Mouse (Mus musculus): Measurements from ENCODE around the gene BC004004. TPM values are rescaled to one million over a fixed set of nuclear protein-coding genes. Genes with fewer than 3 reads are reported as not detected.
"Not testable (repeated sequence)": the region's sequence is repeated elsewhere in the genome, so short reads cannot be mapped to it uniquely, and the experiment has no call there.

BC004004 gene
- polyA plus RNA-seq, 1 experiment from 2014 or later: 130 TPM

GRCm38 (mm10) chr17:29247881-29248280 is 20.7 kb upstream of the BC004004 start:
- no peak for TF ChIP-seq CTCF (IDR thresholded peaks at IDR 0.05)
- DNase-seq (ENCODE audit: low read depth, low spot score): no peak
- in situ Hi-C loops (cut with MboI; ENCODE audit: low pct_unique_long_range_greater_than_20kb): loop anchor here (5.0 kb wide), 2 partner anchors 71 to 201 kb away; no protein-coding TSS in a partner anchor

GRCm38 (mm10) chr17:29249512-29249911 is 19.1 kb upstream of the BC004004 start:
- in situ Hi-C loops (cut with MboI; ENCODE audit: low pct_unique_long_range_greater_than_20kb): loop anchor here (5.0 kb wide), 2 partner anchors 72 to 202 kb away; no protein-coding TSS in a partner anchor
- ChIA-PET POLR2A (no interaction called here), CTCF (no interaction called here)
- H3K27me3 ChIP-seq: no peaks in the 10 kb centered on the region
- ATAC-seq (no peak), DNase-seq (ENCODE audit: low read depth, low spot score) (no peak)
- TF ChIP-seq CTCF (IDR thresholded peaks at IDR 0.05): no peak

More at GRCm38 (mm10) chr17:29247881-29248280, 20.7 kb upstream of the BC004004 start:
- no peak for ATAC-seq
- ChIA-PET POLR2A (interaction anchor here (1.1 kb wide), 1 partner anchor 76 kb away, joined by 3 read pairs; no protein-coding TSS in a partner anchor), CTCF (interaction anchor here (1.2 to 1.7 kb wide), 2 partner anchors 34 to 125 kb away, joined by 3 read pairs; no protein-coding TSS in a partner anchor)
- H3K27me3 ChIP-seq: peaks cover 2% of the 10 kb centered on the region

GRCm38 (mm10) chr17:29251006-29251405 is 17.6 kb upstream of the BC004004 start:
- ATAC-seq; POLR2A ChIA-PET; in situ Hi-C loops (cut with MboI; ENCODE audit: low pct_unique_long_range_greater_than_20kb); DNase-seq (ENCODE audit: low read depth, low spot score); H3K27me3 ChIP-seq: not testable (repeated sequence)
- CTCF ChIA-PET: interaction anchor here (1.7 kb wide), 1 partner anchor 10 kb away, joined by 8 read pairs; no protein-coding TSS in a partner anchor

GRCm38 (mm10) chr17:29251608-29252390 is 16.8 kb upstream of the BC004004 start:
- ATAC-seq (no peak), DNase-seq (ENCODE audit: low read depth, low spot score) (peak; percentile 37)
- POLR2A ChIA-PET: no interaction called here
- no peak for TF ChIP-seq CTCF (IDR thresholded peaks at IDR 0.05)
- no peaks in the 10 kb centered on the region for H3K27me3 ChIP-seq
- in situ Hi-C loops (cut with MboI; ENCODE audit: low pct_unique_long_range_greater_than_20kb): no loop called here
- CTCF ChIA-PET: interaction anchor here (1.1 to 1.7 kb wide), 3 partner anchors 9 to 119 kb away, joined by 5 to 8 read pairs (median 6); partner anchors contain the start of gene BC004004

GRCm38 (mm10) chr17:29253236-29253635 is 15.4 kb upstream of the BC004004 start:
- in situ Hi-C loops (cut with MboI; ENCODE audit: low pct_unique_long_range_greater_than_20kb): no loop called here
- ATAC-seq: no peak
- ChIA-PET POLR2A (interaction anchor here (0.5 kb wide), 1 partner anchor 138 kb away, joined by 4 read pairs; no protein-coding TSS in a partner anchor), CTCF (no interaction called here)
- TF ChIP-seq CTCF (IDR thresholded peaks at IDR 0.05): no peak
- DNase-seq (ENCODE audit: low read depth, low spot score): no peak
- H3K27me3 ChIP-seq: no peaks in the 10 kb centered on the region

- ChIA-PET CTCF (no interaction called here), POLR2A (no interaction called here)
- H3K27me3 ChIP-seq: no peaks in the 10 kb centered on the region
- in situ Hi-C loops (cut with MboI; ENCODE audit: low pct_unique_long_range_greater_than_20kb): no loop called here
- ATAC-seq (no peak), DNase-seq (ENCODE audit: low read depth, low spot score) (no peak)
- no peak for TF ChIP-seq CTCF (IDR thresholded peaks at IDR 0.05)
Measured at GRCm38 (mm10) chr17:29253684-29254083, 14.9 kb upstream of the BC004004 start.

- DNase-seq (ENCODE audit: low read depth, low spot score); ATAC-seq; POLR2A ChIA-PET; in situ Hi-C loops (cut with MboI; ENCODE audit: low pct_unique_long_range_greater_than_20kb); H3K27me3 ChIP-seq: not testable (repeated sequence)
- CTCF ChIA-PET: interaction anchor here (2.5 kb wide), 1 partner anchor 116 kb away, joined by 5 read pairs; no protein-coding TSS in a partner anchor
Measured at GRCm38 (mm10) chr17:29254784-29255183, 13.8 kb upstream of the BC004004 start.

- no peaks in the 10 kb centered on the region for H3K27me3 ChIP-seq
- ATAC-seq (no peak), DNase-seq (ENCODE audit: low read depth, low spot score) (no peak)
- CTCF ChIA-PET: interaction anchor here (0.7 to 2.5 kb wide), 3 partner anchors 10 to 115 kb away, joined by 3 to 7 read pairs (median 5); partner anchors contain the start of gene BC004004
- POLR2A ChIA-PET: no interaction called here
- in situ Hi-C loops (cut with MboI; ENCODE audit: low pct_unique_long_range_greater_than_20kb): no loop called here
- TF ChIP-seq CTCF (IDR thresholded peaks at IDR 0.05): no peak
Measured at GRCm38 (mm10) chr17:29256507-29256906, 12.1 kb upstream of the BC004004 start.

- no peak for TF ChIP-seq CTCF (IDR thresholded peaks at IDR 0.05)
- ATAC-seq: no peak
- no peaks in the 10 kb centered on the region for H3K27me3 ChIP-seq
- ChIA-PET CTCF (interaction anchor here (1.2 kb wide), 1 partner anchor 11 kb away, joined by 7 read pairs; the partner anchor contains the start of gene BC004004), POLR2A (no interaction called here)
- in situ Hi-C loops (cut with MboI; ENCODE audit: low pct_unique_long_range_greater_than_20kb): no loop called here
- DNase-seq (ENCODE audit: low read depth, low spot score): no peak
Measured at GRCm38 (mm10) chr17:29257001-29257511, 11.5 kb upstream of the BC004004 start.

GRCm38 (mm10) chr17:29258025-29258558 is 10.5 kb upstream of the BC004004 start:
- ATAC-seq (no peak), DNase-seq (ENCODE audit: low read depth, low spot score) (no peak)
- CTCF ChIA-PET: no interaction called here
- in situ Hi-C loops (cut with MboI; ENCODE audit: low pct_unique_long_range_greater_than_20kb): no loop called here
- POLR2A ChIA-PET: no interaction called here
- no peak for TF ChIP-seq CTCF (IDR thresholded peaks at IDR 0.05)
- H3K27me3 ChIP-seq: no peaks in the 10 kb centered on the region

GRCm38 (mm10) chr17:29258921-29259320 is 9.7 kb upstream of the BC004004 start:
- ChIA-PET POLR2A (no interaction called here), CTCF (no interaction called here)
- TF ChIP-seq CTCF (IDR thresholded peaks at IDR 0.05): no peak
- H3K27me3 ChIP-seq: no peaks in the 10 kb centered on the region
- ATAC-seq (no peak), DNase-seq (ENCODE audit: low read depth, low spot score) (no peak)
- in situ Hi-C loops (cut with MboI; ENCODE audit: low pct_unique_long_range_greater_than_20kb): no loop called here
